Comparison of ENCODE assay signal across 30 mouse cellular contexts in the genomic region with DNA sequence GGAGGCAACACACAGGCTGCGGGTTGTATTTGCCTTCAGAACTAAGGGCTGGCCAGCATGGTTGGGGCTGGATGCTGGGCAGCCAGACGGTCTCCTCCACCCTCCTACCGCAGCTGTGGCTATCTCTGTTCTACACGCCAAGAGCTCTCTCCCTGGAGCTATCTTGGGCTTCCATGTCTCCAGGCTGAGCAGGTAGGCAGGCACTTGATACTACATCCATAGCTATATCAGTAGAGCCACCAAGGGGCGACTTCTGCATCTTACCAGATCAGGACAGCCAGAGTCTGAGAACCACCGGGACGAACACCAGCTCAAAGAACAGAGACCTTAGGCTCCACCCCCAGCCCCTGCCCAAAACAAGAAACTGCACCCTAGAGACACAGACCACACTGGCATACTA. TPM values are rescaled to one million over a fixed set of nuclear protein-coding genes. Genes with fewer than 3 reads are reported as not detected.
DNase-seq lines count a peak whose midpoint lies in the region; ATAC-seq and TF ChIP-seq lines count a peak whose summit lies in the region.
"Had no signal": no experiment of that assay in that cellular context is flagged by ENCODE, and none has a peak within 500 bp of the region (broad histone marks: within the 10 kb centered on the region; RNA-seq: fewer than 3 reads in every experiment).

No protein-coding gene starts in this region.

- no peaks in the 10 kb centered on the region for H3K79me2 ChIP-seq in MEL (ENCODE audit: control insufficient read depth, insufficient read depth, low read length, poor library complexity)
- H3K79me2 ChIP-seq in heart, adult 2 months (replicated peaks; ENCODE audit: control insufficient read depth, insufficient read depth, low read length), result no peaks in the 10 kb centered on the region

- peak overlapping the region; percentile 31; the same call in 1 of the 2 replicates for H3K4me2 ChIP-seq in liver, embryonic 14.5 days (ENCODE audit: low read depth)
- H3K4me2 ChIP-seq in hindbrain, embryonic 11.5 days (replicated peaks; ENCODE audit: low read depth, low read length), result no peak overlapping the region
- no peak overlapping the region for H3K4me2 ChIP-seq in intestine, embryonic 16.5 days (ENCODE audit: low read depth, low read length)
- H3K4me2 ChIP-seq: embryonic facial prominence, embryonic 15.5 days; forebrain, embryonic 13.5 days; heart, embryonic 12.5 days; hindbrain, embryonic 14.5 days; midbrain, embryonic 15.5 days had no signal

- no peak for TF ChIP-seq RAD21 in MEL (IDR thresholded peaks at IDR 0.05; ENCODE audit: low read depth, low read length)

- no peaks in the 10 kb centered on the region for H3K27me3 ChIP-seq in MEL (ENCODE audit: control insufficient read depth in 1 of 2, insufficient read depth in 2 of 2, low read length in 2 of 2)
- H3K27me3 ChIP-seq in liver, embryonic 14.5 days (ENCODE audit: control insufficient read depth, insufficient read depth, low read length), result no peaks in the 10 kb centered on the region
- no peaks in the 10 kb centered on the region for H3K27me3 ChIP-seq in heart, adult 2 months (ENCODE audit: control insufficient read depth, insufficient read depth, low read length)
- no peaks in the 10 kb centered on the region for H3K27me3 ChIP-seq in hindbrain, embryonic 11.5 days (ENCODE audit: control insufficient read depth, insufficient read depth, low read length)
- H3K27me3 ChIP-seq in intestine, embryonic 16.5 days (replicated peaks; ENCODE audit: control insufficient read depth, insufficient read depth, low read length), result no peaks in the 10 kb centered on the region
- H3K27me3 ChIP-seq: midbrain, embryonic 15.5 days had no signal

- no peak overlapping the region for H3K9ac ChIP-seq in MEL (ENCODE audit: control insufficient read depth, low read depth, low read length, poor library complexity, severe bottlenecking)
- no peak overlapping the region for H3K9ac ChIP-seq in liver, embryonic 14.5 days (replicated peaks)
- H3K9ac ChIP-seq in heart, adult 2 months (ENCODE audit: low read depth, low read length), result no peak overlapping the region
- no peak overlapping the region for H3K9ac ChIP-seq in hindbrain, embryonic 11.5 days (ENCODE audit: low read depth, low read length)
- no peak overlapping the region for H3K9ac ChIP-seq in intestine, embryonic 16.5 days (ENCODE audit: low read depth, low read length)
- H3K9ac ChIP-seq: embryonic facial prominence, embryonic 15.5 days; forebrain, embryonic 13.5 days; heart, embryonic 12.5 days; hindbrain, embryonic 14.5 days; midbrain, embryonic 15.5 days had no signal

- no peak for TF ChIP-seq POLR2A in MEL (IDR thresholded peaks at IDR 0.05; ENCODE audit: control insufficient read depth in 1 of 2, insufficient read depth in 1 of 2, low read depth in 1 of 2, low read length in 2 of 2, poor library complexity in 1 of 2)
- no peak for TF ChIP-seq POLR2A in heart, adult 2 months (IDR thresholded peaks at IDR 0.05; ENCODE audit: insufficient read depth, low read depth, low read length)

- no peak for TF ChIP-seq EP300 in MEL (IDR thresholded peaks at IDR 0.05; ENCODE audit: low read depth in 1 of 2, low read length in 2 of 2)
- peak; percentile 81 for TF ChIP-seq EP300 in liver, embryonic 14.5 days (IDR thresholded peaks at IDR 0.05; ENCODE audit: low read depth)
- no peak for TF ChIP-seq EP300 in heart, adult 2 months (IDR thresholded peaks at IDR 0.05; ENCODE audit: insufficient read depth, low read depth, low read length)

- no peaks in the 10 kb centered on the region for H3K36me3 ChIP-seq in MEL (ENCODE audit: control insufficient read depth in 1 of 2, insufficient read depth in 2 of 2, low read length in 2 of 2)
- no peaks in the 10 kb centered on the region for H3K36me3 ChIP-seq in liver, embryonic 14.5 days (replicated peaks; ENCODE audit: control insufficient read depth, insufficient read depth, low read depth)
- no peaks in the 10 kb centered on the region for H3K36me3 ChIP-seq in heart, adult 2 months (ENCODE audit: control insufficient read depth, insufficient read depth, low read length)
- no peaks in the 10 kb centered on the region for H3K36me3 ChIP-seq in hindbrain, embryonic 11.5 days (ENCODE audit: control insufficient read depth, insufficient read depth, low read length)
- no peaks in the 10 kb centered on the region for H3K36me3 ChIP-seq in intestine, embryonic 16.5 days (ENCODE audit: control insufficient read depth, insufficient read depth, low read length)
- H3K36me3 ChIP-seq: embryonic facial prominence, embryonic 15.5 days; heart, embryonic 12.5 days; midbrain, embryonic 15.5 days had no signal

- TF ChIP-seq CTCF in MEL (IDR thresholded peaks at IDR 0.05 in 2 of 3, conservative IDR thresholded peaks at IDR 0.05 in 1 of 3; ENCODE audit: control insufficient read depth in 1 of 3, insufficient read depth in 1 of 3, low read depth in 2 of 3, low read length in 3 of 3, poor library complexity in 1 of 3, severe bottlenecking in 1 of 3), result no peak
- no peak for TF ChIP-seq CTCF in liver, embryonic 14.5 days (IDR thresholded peaks at IDR 0.05; ENCODE audit: low read depth)
- TF ChIP-seq CTCF in heart, adult 2 months (IDR thresholded peaks at IDR 0.05), result no peak

- no peaks in the 10 kb centered on the region for H3K4me1 ChIP-seq in MEL (ENCODE audit: control insufficient read depth in 1 of 2, insufficient read depth in 2 of 2, low read length in 2 of 2)
- H3K4me1 ChIP-seq in liver, embryonic 14.5 days (replicated peaks; ENCODE audit: control insufficient read depth in 2 of 2, insufficient read depth in 2 of 2, low read length in 1 of 2), result peaks cover 7 to 17% of the 10 kb centered on the region in 2 experiments; a peak in 3 of 4 replicates
- H3K4me1 ChIP-seq in heart, adult 2 months (ENCODE audit: control insufficient read depth, insufficient read depth, low read length), result no peaks in the 10 kb centered on the region
- no peaks in the 10 kb centered on the region for H3K4me1 ChIP-seq in hindbrain, embryonic 11.5 days (replicated peaks; ENCODE audit: control insufficient read depth, insufficient read depth, low read length)
- peaks cover 10% of the 10 kb centered on the region; the same call in 1 of the 2 replicates for H3K4me1 ChIP-seq in intestine, embryonic 16.5 days (ENCODE audit: control insufficient read depth, insufficient read depth, low read length)
- H3K4me1 ChIP-seq: midbrain, embryonic 15.5 days had no signal

- no peaks in the 10 kb centered on the region for H3K9me3 ChIP-seq in MEL (replicated peaks; ENCODE audit: insufficient read depth, low read length)
- no peaks in the 10 kb centered on the region for H3K9me3 ChIP-seq in liver, embryonic 14.5 days (ENCODE audit: control insufficient read depth, low read length)
- no peaks in the 10 kb centered on the region for H3K9me3 ChIP-seq in hindbrain, embryonic 11.5 days (ENCODE audit: control insufficient read depth, low read length)
- no peaks in the 10 kb centered on the region for H3K9me3 ChIP-seq in intestine, embryonic 16.5 days (ENCODE audit: control insufficient read depth, low read length)
- H3K9me3 ChIP-seq: embryonic facial prominence, embryonic 15.5 days; forebrain, embryonic 13.5 days; heart, embryonic 12.5 days; midbrain, embryonic 10.5 days; midbrain, embryonic 15.5 days had no signal

- H3K27ac ChIP-seq in MEL (ENCODE audit: control insufficient read depth, low read depth, low read length), result no peak overlapping the region
- no peak overlapping the region for H3K27ac ChIP-seq in liver, embryonic 14.5 days
- no peak overlapping the region for H3K27ac ChIP-seq in heart, adult 2 months
- no peak overlapping the region for H3K27ac ChIP-seq in hindbrain, embryonic 11.5 days (ENCODE audit: low read depth, low read length)
- H3K27ac ChIP-seq in intestine, embryonic 16.5 days (ENCODE audit: low read length), result no peak overlapping the region
- H3K27ac ChIP-seq: embryonic facial prominence, embryonic 15.5 days; forebrain, embryonic 13.5 days; hindbrain, embryonic 14.5 days; midbrain, embryonic 10.5 days; midbrain, embryonic 15.5 days had no signal

- intact Hi-C loops in heart, adult 2 months (cut with DNase I), result no loop called here

- DNase-seq in MEL (ENCODE audit: low read depth, low spot score), result peak; percentile 23
- DNase-seq in liver, embryonic 14.5 days (ENCODE audit: low read depth in 3 of 3, low spot score in 3 of 3), result peak in 1 of 3 experiments; percentile 32
- DNase-seq in heart, adult 2 months, result no peak
- no peak for DNase-seq in hindbrain, embryonic 11.5 days (ENCODE audit: low spot score)
- DNase-seq: adrenal gland, adult 2 months; adrenal gland, postnatal 36 days; cerebellum, adult 2 months; cerebellum, postnatal 14 days; gastrocnemius, postnatal 25 days; heart, adult 11 months; heart, postnatal 4 days; kidney, adult 18-20 months; kidney, postnatal 4 days; layer of hippocampus, postnatal 36 days; lung, postnatal 4 days; right cerebral cortex, postnatal 4 days; thymus, adult 2 months; thymus, postnatal 36 days had no signal

- WGBS in liver, embryonic 14.5 days (ENCODE audit: insufficient replicate concordance), result 16% methylated on average over 7 of the region's 7 CpGs
- WGBS in heart, adult 2 months, result 49% methylated on average over 7 of the region's 7 CpGs
- WGBS in hindbrain, embryonic 11.5 days, result 71% methylated on average over 7 of the region's 7 CpGs
- 68% methylated on average over 7 of the region's 7 CpGs for WGBS in intestine, embryonic 16.5 days

- H3K4me3 ChIP-seq in MEL (ENCODE audit: control insufficient read depth in 1 of 2, insufficient read depth in 1 of 2, low read depth in 2 of 2, low read length in 2 of 2), result no peak overlapping the region
- H3K4me3 ChIP-seq in liver, embryonic 14.5 days (ENCODE audit: insufficient read depth in 1 of 2, low read depth in 2 of 2, low read length in 2 of 2), result no peak overlapping the region
- no peak overlapping the region for H3K4me3 ChIP-seq in heart, adult 2 months
- H3K4me3 ChIP-seq in hindbrain, embryonic 11.5 days (ENCODE audit: low read depth, low read length), result no peak overlapping the region
- no peak overlapping the region for H3K4me3 ChIP-seq in intestine, embryonic 16.5 days (ENCODE audit: low read length)
- H3K4me3 ChIP-seq: embryonic facial prominence, embryonic 15.5 days; forebrain, embryonic 13.5 days; heart, embryonic 12.5 days; midbrain, embryonic 10.5 days; midbrain, embryonic 15.5 days had no signal

- ATAC-seq in erythroid progenitor cell, adult 5-6 weeks (replicated peaks; ENCODE audit: low FRiP score, poor library complexity, severe bottlenecking), result 0 out of 2 replicates have a peak, but pooled peaks have one; percentile 31
- peak; percentile 89 for ATAC-seq in liver, embryonic 14.5 days (ENCODE audit: insufficient read depth)
- ATAC-seq in megakaryocyte-erythroid progenitor cell, adult 5-6 weeks (replicated peaks; ENCODE audit: low FRiP score, low TSS enrichment, poor library complexity, severe bottlenecking), result peak; percentile 60
- ATAC-seq in hindbrain, embryonic 11.5 days (ENCODE audit: low FRiP score), result no peak
- no peak for ATAC-seq in intestine, embryonic 16.5 days
- ATAC-seq: activated CD4-positive, CD25-positive, alpha-beta regulatory T cell, adult 4 months; forebrain, embryonic 13.5 days; inflammation-experienced regulatory T-cells, adult 6 months; lung, postnatal 0 days; midbrain, embryonic 15.5 days had no signal

RNA-seq across cellular contexts. Expression of gene Trpv4, which starts 43.4 kb away (rescaled TPM):
- total RNA-seq in MEL (2012; rRNA removed), result not detected in 2 replicates
- polyA plus RNA-seq in MEL (2012; ENCODE audit: insufficient read depth in 1 of 2, insufficient read length in 2 of 2, low read depth in 1 of 2, low replicate concordance in 2 of 2, missing spikeins in 1 of 2), result under 1 TPM in 1 of 2 experiments, not detected in 1; 0.29 TPM
- not detected in 2 replicates for total RNA-seq in erythroid progenitor cell, adult 5-6 weeks (2015; ENCODE audit: low replicate concordance)
- 1.5 TPM in 1 of 2 replicates, not detected in the other for total RNA-seq in erythroid progenitor cell, adult 5-6 weeks (2017; ENCODE audit: low replicate concordance)
- polyA plus RNA-seq in liver, embryonic 14.5 days (2012; rRNA removed), result 0.16 and 0.22 TPM in 2 replicates
- polyA plus RNA-seq in liver, embryonic 14.5 days (2014; fragmentation: Nextera tagmentation; extraction: Ambion mirVana), result 0.14 and 0.15 TPM in 2 replicates
- total RNA-seq in megakaryocyte-erythroid progenitor cell, adult 5-6 weeks (2014; fragmentation: Nextera tagmentation), result 0.15 and 0.20 TPM in 2 replicates
- total RNA-seq in megakaryocyte-erythroid progenitor cell, adult 5-6 weeks (2017), result 0.52 TPM in 1 of 2 replicates, not detected in the other
- total RNA-seq in heart, adult 2 months (2021), result 1 to 10 TPM; 3.6 to 5.1 TPM
- polyA plus RNA-seq in heart, adult 2 months (2012; rRNA removed), result 4.6 and 7.5 TPM in 2 replicates
- polyA plus RNA-seq in hindbrain, embryonic 11.5 days (2014; fragmentation: Nextera tagmentation; extraction: Ambion mirVana), result 0.38 and 0.85 TPM in 2 replicates
- polyA plus RNA-seq in intestine, embryonic 16.5 days (2015; fragmentation: Nextera tagmentation; extraction: Ambion mirVana), result 0.73 and 0.93 TPM in 2 replicates

RNA-seq across cellular contexts. Expression of gene Fam222a, which starts 47.0 kb away (rescaled TPM):
- total RNA-seq in MEL (2012; rRNA removed), result 0.23 and 0.27 TPM in 2 replicates
- under 1 TPM in 1 of 2 experiments, not detected in 1; 0.70 TPM for polyA plus RNA-seq in MEL (2012; ENCODE audit: insufficient read depth in 1 of 2, insufficient read length in 2 of 2, low read depth in 1 of 2, low replicate concordance in 2 of 2, missing spikeins in 1 of 2)
- total RNA-seq in erythroid progenitor cell, adult 5-6 weeks (2015; ENCODE audit: low replicate concordance), result 2.9 TPM in 1 of 2 replicates, not detected in the other
- total RNA-seq in erythroid progenitor cell, adult 5-6 weeks (2017; ENCODE audit: low replicate concordance), result 0.39 TPM in 1 of 2 replicates, not detected in the other
- 0.63 and 0.71 TPM in 2 replicates for polyA plus RNA-seq in liver, embryonic 14.5 days (2012; rRNA removed)
- polyA plus RNA-seq in liver, embryonic 14.5 days (2014; fragmentation: Nextera tagmentation; extraction: Ambion mirVana), result 0.44 and 0.56 TPM in 2 replicates
- 1.2 TPM in 1 of 2 replicates, not detected in the other for total RNA-seq in megakaryocyte-erythroid progenitor cell, adult 5-6 weeks (2014; fragmentation: Nextera tagmentation)
- total RNA-seq in megakaryocyte-erythroid progenitor cell, adult 5-6 weeks (2017), result 0.08 TPM in 1 of 2 replicates, not detected in the other
- total RNA-seq in heart, adult 2 months (2021), result 1 to 10 TPM; 2.1 to 5.0 TPM
- polyA plus RNA-seq in heart, adult 2 months (2012; rRNA removed), result 2.0 and 2.8 TPM in 2 replicates
- 4.8 and 6.5 TPM in 2 replicates for polyA plus RNA-seq in hindbrain, embryonic 11.5 days (2014; fragmentation: Nextera tagmentation; extraction: Ambion mirVana)
- polyA plus RNA-seq in intestine, embryonic 16.5 days (2015; fragmentation: Nextera tagmentation; extraction: Ambion mirVana), result 3.9 and 5.8 TPM in 2 replicates
- polyA plus RNA-seq: activated CD4-positive, CD25-positive, alpha-beta regulatory T cell, adult 4 months; inflammation-experienced regulatory T-cells, adult 6 months had no signal

Comparison
In these comparisons a context has a peak if more than half of its experiments do, and no peak if none do; other contexts are left out.
1. ATAC-seq: peak in erythroid progenitor cell, adult 5-6 weeks (single experiment), liver, embryonic 14.5 days (single experiment) and megakaryocyte-erythroid progenitor cell, adult 5-6 weeks (single experiment); none in hindbrain, embryonic 11.5 days (single experiment) and intestine, embryonic 16.5 days (single experiment).